Mouse (Mus musculus) MEL (cell line): ENCODE measurements around the gene Rpn2. TPM values are rescaled to one million over a fixed set of nuclear protein-coding genes. Genes with fewer than 3 reads are reported as not detected.

Experiments
- DNase-seq: peaks from one replicate; pipeline ENCODE4 v3.0.0; 2011; ENCODE audit warnings: low read depth, low spot score
- H3K27ac ChIP-seq: 2 replicates; pipeline ENCODE4 v1.5.1; 2012; ENCODE audit warnings: low read depth, mild to moderate bottlenecking, control low read depth, low read length, moderate library complexity; ENCODE audit not compliant: control insufficient read depth
- H3K27me3 ChIP-seq, 2 experiments: fragments of 150-350 bp in 1 of 2; sonication (generic) in 1 of 2; 2 replicates each; pipeline ENCODE4 v1.6.1; 2012; ENCODE audit warnings: low read length in 2 of 2, mild to moderate bottlenecking in 2 of 2, improper control_type of control experiment in 1 of 2, moderate library complexity in 1 of 2; ENCODE audit not compliant: insufficient read depth in 2 of 2, control insufficient read depth in 1 of 2
- H3K36me3 ChIP-seq, 2 experiments: 2 replicates each; pipeline ENCODE4 v1.6.1; 2012 to 2014; ENCODE audit warnings: low read length in 2 of 2, improper control_type of control experiment in 1 of 2, inconsistent platforms in 1 of 2, mild to moderate bottlenecking in 1 of 2; ENCODE audit not compliant: insufficient read depth in 2 of 2, control insufficient read depth in 1 of 2
- H3K4me1 ChIP-seq, 2 experiments: fragments of 150-350 bp in 1 of 2; sonication (generic) in 1 of 2; 2 replicates each; pipeline ENCODE4 v1.6.1; 2012; ENCODE audit warnings: low read length in 2 of 2, improper control_type of control experiment in 1 of 2, mild to moderate bottlenecking in 1 of 2; ENCODE audit not compliant: insufficient read depth in 2 of 2, control insufficient read depth in 1 of 2
- H3K4me3 ChIP-seq, 2 experiments: fragments of 150-350 bp in 1 of 2; sonication (generic) in 1 of 2; 2 replicates each; pipeline ENCODE4 v1.5.1; 2012; ENCODE audit warnings: low read depth in 2 of 2, low read length in 2 of 2, mild to moderate bottlenecking in 2 of 2, moderate library complexity in 2 of 2, control low read depth in 1 of 2, improper control_type of control experiment in 1 of 2; ENCODE audit not compliant: control insufficient read depth in 1 of 2, insufficient read depth in 1 of 2
- H3K79me2 ChIP-seq: 2 replicates; pipeline ENCODE4 v1.6.1; 2012; ENCODE audit warnings: mild to moderate bottlenecking, low read length, moderate library complexity; ENCODE audit not compliant: control insufficient read depth, poor library complexity, insufficient read depth
- H3K9ac ChIP-seq: 2 replicates; pipeline ENCODE4 v1.6.1; 2012; ENCODE audit warnings: low read depth, mild to moderate bottlenecking, control low read depth, low read length, moderate library complexity; ENCODE audit not compliant: control insufficient read depth, poor library complexity, severe bottlenecking
- H3K9me3 ChIP-seq: fragments of 150-350 bp; sonication (generic); replicated peaks from 2 replicates; pipeline ENCODE4 v1.6.1; 2012; ENCODE audit warnings: mild to moderate bottlenecking, low read length, improper control_type of control experiment, moderate library complexity; ENCODE audit not compliant: insufficient read depth
- CHD1 ChIP-seq: IDR thresholded peaks from 2 replicates; pipeline ENCODE4 v1.6.1; 2012; ENCODE audit warnings: low read depth, mild to moderate bottlenecking, inconsistent platforms, low read length, improper control_type of control experiment
- CTCF ChIP-seq, 3 experiments: IDR thresholded peaks in 2 of 3; conservative IDR thresholded peaks in 1 of 3; 2 replicates each; pipeline ENCODE4 v1.5.1; 2011 to 2012; ENCODE audit warnings: low read length in 3 of 3, low read depth in 2 of 3, mild to moderate bottlenecking in 2 of 3, improper control_type of control experiment in 1 of 3, inconsistent platforms in 1 of 3, mixed read lengths in 1 of 3, moderate library complexity in 1 of 3; ENCODE audit not compliant: control insufficient read depth in 1 of 3, insufficient read depth in 1 of 3, poor library complexity in 1 of 3, severe bottlenecking in 1 of 3
- EP300 ChIP-seq, 2 experiments: IDR thresholded peaks; 2 replicates each; pipeline ENCODE4 v1.6.1; 2011; ENCODE audit warnings: improper control_type of control experiment in 2 of 2, low read length in 2 of 2, low read depth in 1 of 2, mild to moderate bottlenecking in 1 of 2
- ETS1 ChIP-seq: IDR thresholded peaks from 2 replicates; pipeline ENCODE4 v1.6.1; 2012; ENCODE audit warnings: low read depth, mild to moderate bottlenecking, inconsistent platforms, low read length, improper control_type of control experiment, moderate library complexity
- GABPA ChIP-seq: IDR thresholded peaks from 2 replicates; pipeline ENCODE4 v1.6.1; 2012; ENCODE audit warnings: low read depth, mild to moderate bottlenecking, inconsistent platforms, low read length, improper control_type of control experiment, moderate library complexity
- KAT2A ChIP-seq: conservative IDR thresholded peaks from 2 replicates; pipeline ENCODE4 v1.6.1; 2012; ENCODE audit warnings: low read depth, low read length, improper control_type of control experiment, inconsistent platforms
- MAFK ChIP-seq: IDR thresholded peaks from 2 replicates; pipeline ENCODE4 v1.6.1; 2011; ENCODE audit warnings: low read depth, mild to moderate bottlenecking, low read length, improper control_type of control experiment, borderline replicate concordance
- MEF2A ChIP-seq: IDR thresholded peaks from 2 replicates; pipeline ENCODE4 v1.6.1; 2014; ENCODE audit warnings: low read depth, mild to moderate bottlenecking, inconsistent platforms, low read length, improper control_type of control experiment; ENCODE audit not compliant: poor library complexity, insufficient replicate concordance, severe bottlenecking; ENCODE audit errors: extremely low read depth
- MYB ChIP-seq: IDR thresholded peaks from 2 replicates; pipeline ENCODE4 v1.6.1; 2011; ENCODE audit warnings: mild to moderate bottlenecking, low read depth, low read length, improper control_type of control experiment
- MYC ChIP-seq: IDR thresholded peaks from 2 replicates; pipeline ENCODE4 v1.6.1; 2011; ENCODE audit warnings: low read depth, mild to moderate bottlenecking, low read length, improper control_type of control experiment, moderate library complexity
- POLR2AphosphoS2 ChIP-seq: IDR thresholded peaks from 2 replicates; pipeline ENCODE4 v1.6.1; 2011; ENCODE audit warnings: low read length, improper control_type of control experiment
- RAD21 ChIP-seq: IDR thresholded peaks from 2 replicates; pipeline ENCODE4 v1.6.1; 2011; ENCODE audit warnings: mild to moderate bottlenecking, low read depth, low read length, improper control_type of control experiment
- SMC3 ChIP-seq: IDR thresholded peaks from 2 replicates; pipeline ENCODE4 v1.6.1; 2011; ENCODE audit warnings: low read depth, low read length, improper control_type of control experiment
- TAL1 ChIP-seq: IDR thresholded peaks from 2 replicates; pipeline ENCODE4 v1.6.1; 2012; ENCODE audit warnings: mild to moderate bottlenecking, inconsistent platforms, low read length, moderate library complexity, mixed read lengths
- USF1 ChIP-seq: IDR thresholded peaks from 2 replicates; pipeline ENCODE4 v1.6.1; 2014; ENCODE audit warnings: low read depth, mild to moderate bottlenecking, inconsistent platforms, low read length, improper control_type of control experiment, moderate library complexity
- USF2 ChIP-seq, 2 experiments: IDR thresholded peaks; 2 replicates each; pipeline ENCODE4 v1.6.1; 2011 to 2012; ENCODE audit warnings: improper control_type of control experiment in 2 of 2, low read length in 2 of 2, borderline replicate concordance in 1 of 2, inconsistent platforms in 1 of 2, low read depth in 1 of 2, mild to moderate bottlenecking in 1 of 2; ENCODE audit not compliant: insufficient read depth in 1 of 2
- ZKSCAN1 ChIP-seq: IDR thresholded peaks from 2 replicates; pipeline ENCODE4 v1.6.1; 2012; ENCODE audit warnings: low read depth, mild to moderate bottlenecking, inconsistent platforms, low read length, improper control_type of control experiment, moderate library complexity
- ZNF384 ChIP-seq: IDR thresholded peaks from 2 replicates; pipeline ENCODE4 v1.6.1; 2012; ENCODE audit warnings: low read depth, mild to moderate bottlenecking, inconsistent platforms, low read length, improper control_type of control experiment
- polyA plus RNA-seq, 2 experiments: library from polyadenylated mRNA; stranded (reverse) in 1 of 2; unstranded in 1 of 2; fragments of >175 nt in 1 of 2; fragments of >200 nt in 1 of 2; gene quantifications; 2 replicates each; pipeline versions ENCODE4 v1.2.1 to v1.2.4; 2012; ENCODE audit warnings: low replicate concordance in 2 of 2, low read depth in 1 of 2; ENCODE audit not compliant: insufficient read length in 2 of 2, insufficient read depth in 1 of 2, missing spikeins in 1 of 2
- total RNA-seq: library from RNA; depleted of rRNA; stranded (reverse); fragments of 300-350 nt; gene quantifications from 2 replicates; pipeline ENCODE4 v1.2.3, GENCODE M21; 2012

Rpn2 gene
- total and polyA plus RNA-seq, 3 experiments, result 284 to 316 (median 310) TPM

DNA sequence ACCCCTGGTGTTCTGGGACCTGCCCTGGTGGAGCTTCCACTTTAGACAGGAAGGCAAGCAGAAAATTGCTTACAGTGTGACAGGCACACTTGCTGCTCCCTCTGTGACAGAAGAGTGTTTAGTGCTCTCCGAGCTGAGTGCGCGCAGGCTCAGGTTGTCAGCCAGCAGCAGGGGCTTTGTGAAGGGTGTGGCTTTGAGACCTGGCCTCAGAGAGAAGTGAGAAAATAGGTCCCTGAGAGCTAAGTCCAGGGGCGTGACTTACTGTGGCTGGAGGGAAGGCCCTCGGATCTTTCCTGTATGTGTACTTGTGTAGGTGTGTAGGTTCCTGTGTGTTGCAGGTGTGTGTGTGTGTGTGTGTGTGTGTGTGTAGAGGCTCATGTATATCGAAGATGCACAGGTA is 64.5 kb downstream of the Rpn2 start:
- no peaks in the 10 kb centered on the region for H3K9me3 ChIP-seq
- peaks cover 5 to 8% of the 10 kb centered on the region in 2 experiments; a peak in 3 of 4 replicates for H3K27me3 ChIP-seq
- H3K9ac ChIP-seq, result no peak overlapping the region
- H3K79me2 ChIP-seq, result no peaks in the 10 kb centered on the region
- H3K36me3 ChIP-seq, result no peaks in the 10 kb centered on the region
- DNase-seq, result no peak
- no peak overlapping the region for H3K27ac ChIP-seq
- TF ChIP-seq GABPA (no peak), ZNF384 (no peak), MEF2A (no peak), KAT2A (no peak), CHD1 (no peak), ETS1 (no peak), RAD21 (no peak), USF1 (no peak), MAFK (no peak)
- H3K4me1 ChIP-seq, result no peaks in the 10 kb centered on the region
- H3K4me3 ChIP-seq, result no peak overlapping the region

DNA sequence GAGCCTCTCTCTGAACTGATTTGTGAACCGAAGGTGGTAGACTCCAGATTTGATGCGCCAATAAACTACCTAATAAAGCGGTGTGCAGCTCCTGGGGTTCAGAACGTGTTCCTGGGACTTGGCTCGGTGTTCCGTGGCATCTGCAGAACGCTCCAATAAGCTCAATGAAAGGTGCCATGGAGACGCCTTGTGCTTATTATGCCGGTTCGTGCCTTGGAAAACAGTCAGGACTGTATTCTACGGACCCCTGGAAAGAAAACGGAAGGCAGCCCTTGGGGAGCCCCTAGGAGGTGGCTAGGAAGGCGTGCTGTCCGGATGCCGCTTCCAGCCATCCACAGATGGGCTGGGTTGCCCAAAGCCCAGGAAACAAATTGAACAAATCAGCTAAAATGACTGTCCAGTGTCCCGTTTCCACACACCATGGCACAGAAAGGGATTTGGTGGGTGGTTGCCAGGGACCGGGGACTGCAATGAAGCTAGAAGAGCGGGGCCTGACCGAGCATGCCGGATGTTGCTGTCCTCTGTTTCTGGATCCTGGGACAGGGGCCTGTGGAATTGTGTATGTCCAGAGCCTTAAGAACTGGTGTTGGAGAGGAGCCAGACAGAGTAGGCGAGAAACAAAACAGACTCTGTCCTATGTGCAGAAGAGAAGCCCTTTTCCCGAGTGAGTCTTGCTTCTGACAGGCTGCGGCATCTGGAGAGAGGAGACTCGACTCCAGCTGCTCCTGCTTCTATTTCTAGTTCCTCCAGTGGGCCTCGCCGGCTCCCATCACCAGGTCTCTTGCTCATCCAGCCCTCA is 68.7 kb downstream of the Rpn2 start, which contains the start of gene Ghrh:
TSS of gene Ghrh (minus strand) at position 146 of the 799 bp plus-strand sequence.
- Histone ChIP-seq H3K4me1 (no peaks in the 10 kb centered on the region), H3K27me3 (peaks cover 6 to 22% of the 10 kb centered on the region in 2 experiments), H3K36me3 (no peaks in the 10 kb centered on the region), H3K79me2 (no peaks in the 10 kb centered on the region), H3K27ac (no peak within 1 kb of the TSS)
- TF ChIP-seq MYB, result no peak
- no peak for TF ChIP-seq ZKSCAN1
- no peak for TF ChIP-seq USF2 (IDR thresholded peaks at IDR 0.05; ENCODE audit: borderline replicate concordance in 1 of 2, insufficient read depth in 1 of 2, low read depth in 1 of 2, low read length in 2 of 2)
- TF ChIP-seq CTCF (IDR thresholded peaks at IDR 0.05 in 2 of 3, conservative IDR thresholded peaks at IDR 0.05 in 1 of 3; ENCODE audit: control insufficient read depth in 1 of 3, insufficient read depth in 1 of 3, low read depth in 2 of 3, low read length in 3 of 3, poor library complexity in 1 of 3, severe bottlenecking in 1 of 3), result no peak
- TF ChIP-seq EP300 (IDR thresholded peaks at IDR 0.05; ENCODE audit: low read depth in 1 of 2, low read length in 2 of 2), result no peak
- TF ChIP-seq SMC3, result no peak
- no peak for TF ChIP-seq MYC
- TF ChIP-seq POLR2AphosphoS2, result no peak
- no peak for TF ChIP-seq TAL1
- TF ChIP-seq USF1, result no peak
- TF ChIP-seq, all 39 proteins: peak for 0
- no peaks in the 10 kb centered on the region for H3K9me3 ChIP-seq
- H3K4me3 ChIP-seq, result no peak within 1 kb of the TSS
- H3K9ac ChIP-seq, result no peak within 1 kb of the TSS
- no peak for DNase-seq
